Mouse (Mus musculus): Measurements from ENCODE around the gene Fam151b.

The Fam151b gene

DNA sequence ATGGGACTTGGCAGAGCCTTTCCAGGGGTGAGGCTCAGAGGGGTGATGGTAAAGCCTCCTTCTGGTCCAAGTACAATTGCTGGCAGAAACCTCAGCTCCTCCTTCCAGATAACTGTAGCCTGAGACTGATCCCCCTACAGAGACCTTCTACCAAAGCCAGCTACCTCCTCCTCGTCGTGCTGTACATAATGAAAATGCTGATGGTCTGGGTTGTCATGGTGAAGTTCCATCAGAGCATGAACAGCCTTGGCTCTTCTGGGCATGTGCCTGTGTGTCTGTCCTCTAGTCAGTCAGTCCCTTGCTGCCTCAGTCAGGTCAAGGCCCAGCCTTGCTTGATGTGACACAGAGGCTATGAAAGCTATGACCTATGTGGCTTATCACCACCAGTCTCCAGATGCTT is 73.3 kb downstream of the Fam151b start:
- DNase-seq (ENCODE audit: low spot score): no peak

DNA sequence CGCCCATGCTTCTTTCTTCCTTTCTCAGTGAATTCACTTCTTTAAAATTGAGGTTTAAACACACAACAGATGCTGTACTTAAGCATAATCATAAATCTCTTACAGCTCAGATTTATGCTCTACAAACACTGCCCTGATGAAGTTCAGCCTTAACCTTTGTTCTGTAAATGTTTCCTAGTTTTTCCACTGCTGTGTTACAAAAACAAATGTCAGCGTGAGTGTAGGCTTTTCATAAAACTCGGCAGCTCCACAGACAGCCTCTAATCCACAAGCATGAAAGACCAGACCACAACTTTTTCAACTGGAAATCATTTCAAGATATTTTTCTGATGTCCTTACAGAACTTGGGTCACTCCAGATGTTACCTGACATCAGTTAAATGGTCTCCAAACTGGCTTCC is 80.3 kb downstream of the Fam151b start:
- no peak for DNase-seq (ENCODE audit: low spot score)

DNA sequence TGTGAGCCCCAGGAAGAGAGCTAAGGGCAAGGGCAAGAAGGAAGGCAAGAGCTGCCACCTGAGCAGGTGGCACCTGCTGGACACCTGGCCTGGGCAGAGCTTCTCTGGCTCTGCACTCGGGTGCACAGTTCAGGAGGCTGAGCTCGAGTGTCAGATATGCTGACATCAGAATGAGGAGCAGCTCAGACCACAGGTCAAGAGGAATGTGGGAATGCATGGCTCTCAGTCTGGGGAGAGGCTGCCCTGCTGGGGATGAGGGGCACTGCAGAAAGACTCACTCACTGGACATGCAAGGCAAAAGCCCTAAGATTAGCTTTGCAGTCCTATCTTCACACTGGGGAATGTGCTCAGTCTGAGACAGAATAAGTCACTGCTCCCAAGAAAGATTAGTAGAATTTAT is 81.8 kb downstream of the Fam151b start:
- no peak for DNase-seq (ENCODE audit: low spot score)
